Mouse (Mus musculus): ENCODE data around the gene Atp1b2.

Atp1b2 gene

DNA sequence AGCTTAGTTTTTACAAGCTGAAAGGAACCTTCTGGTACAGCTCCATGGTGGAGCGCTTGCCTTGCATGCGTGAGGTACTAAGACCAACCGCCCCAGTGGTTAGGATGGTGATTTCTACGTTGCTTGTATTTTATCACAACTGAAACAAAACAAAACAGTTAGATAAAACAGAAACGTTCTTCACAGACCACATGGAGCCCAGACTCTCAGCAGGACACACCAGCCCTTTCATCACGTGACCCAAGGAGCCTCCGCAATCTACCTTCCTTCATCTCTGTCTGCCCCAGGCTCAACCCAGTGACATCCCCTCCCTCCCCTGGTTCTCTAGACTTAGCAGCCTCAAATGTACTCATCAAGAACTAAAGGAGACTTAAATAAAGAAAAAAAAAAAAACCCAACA is 3.7 kb upstream of the Atp1b2 start:
- intact Hi-C loops (cut with DNase I): no loop called here

DNA sequence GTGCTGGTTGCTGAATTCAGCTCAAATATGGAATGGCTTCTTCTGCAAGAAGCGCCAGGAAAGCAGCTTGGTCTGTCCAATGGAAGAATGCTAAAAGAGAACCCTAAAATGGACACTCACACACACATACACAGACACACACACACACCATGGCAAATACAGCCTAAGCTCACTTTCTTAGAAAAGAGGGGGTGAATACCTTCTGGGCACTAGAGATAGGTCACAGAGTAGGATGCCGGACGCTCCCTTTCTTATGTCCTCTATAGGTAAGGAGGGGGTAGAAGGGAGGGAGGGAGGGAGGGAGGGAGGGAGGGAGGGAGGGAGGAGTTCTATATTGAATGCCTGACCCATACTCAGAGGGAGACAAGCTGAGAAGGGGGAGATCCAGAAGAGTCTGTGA is 2.8 kb upstream of the Atp1b2 start:
- intact Hi-C loops (cut with DNase I): no loop called here

DNA sequence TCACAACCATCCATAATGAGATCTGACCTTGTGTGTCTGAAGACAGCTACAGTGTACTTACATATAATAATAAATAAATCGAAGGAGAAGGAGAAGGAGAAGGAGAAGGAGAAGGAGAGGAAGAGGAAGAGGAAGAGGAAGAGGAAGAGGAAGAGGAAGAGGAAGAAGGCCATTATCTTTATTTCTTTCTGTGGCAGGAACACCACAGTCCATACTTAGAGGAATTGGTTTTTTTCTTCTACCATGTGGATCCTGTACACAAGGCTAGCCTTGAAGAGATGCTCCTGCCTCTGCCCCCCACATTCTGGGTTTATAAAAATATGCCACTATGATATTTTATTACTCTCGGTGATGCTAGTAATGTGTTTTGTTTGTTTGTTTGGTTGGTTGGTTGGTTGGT is 1.1 kb upstream of the Atp1b2 start:
- intact Hi-C loops (cut with DNase I): no loop called here

DNA sequence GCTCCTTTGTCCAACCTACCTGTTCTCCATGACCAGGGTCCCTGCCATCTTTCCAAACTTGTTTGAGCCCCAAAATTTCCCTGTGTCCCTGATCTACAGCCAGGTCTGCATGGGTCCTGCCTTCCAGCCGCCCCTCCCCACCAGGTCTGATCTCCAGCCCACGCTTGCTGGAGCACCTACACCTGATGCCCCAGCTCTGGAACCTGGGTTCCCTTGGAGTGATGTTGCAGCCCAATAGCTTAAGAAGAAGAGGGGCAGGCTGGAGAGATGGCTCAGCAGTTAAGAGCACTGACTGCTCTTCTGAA is 701 bp upstream of the Atp1b2 start:
- intact Hi-C loops (cut with DNase I): no loop called here

DNA sequence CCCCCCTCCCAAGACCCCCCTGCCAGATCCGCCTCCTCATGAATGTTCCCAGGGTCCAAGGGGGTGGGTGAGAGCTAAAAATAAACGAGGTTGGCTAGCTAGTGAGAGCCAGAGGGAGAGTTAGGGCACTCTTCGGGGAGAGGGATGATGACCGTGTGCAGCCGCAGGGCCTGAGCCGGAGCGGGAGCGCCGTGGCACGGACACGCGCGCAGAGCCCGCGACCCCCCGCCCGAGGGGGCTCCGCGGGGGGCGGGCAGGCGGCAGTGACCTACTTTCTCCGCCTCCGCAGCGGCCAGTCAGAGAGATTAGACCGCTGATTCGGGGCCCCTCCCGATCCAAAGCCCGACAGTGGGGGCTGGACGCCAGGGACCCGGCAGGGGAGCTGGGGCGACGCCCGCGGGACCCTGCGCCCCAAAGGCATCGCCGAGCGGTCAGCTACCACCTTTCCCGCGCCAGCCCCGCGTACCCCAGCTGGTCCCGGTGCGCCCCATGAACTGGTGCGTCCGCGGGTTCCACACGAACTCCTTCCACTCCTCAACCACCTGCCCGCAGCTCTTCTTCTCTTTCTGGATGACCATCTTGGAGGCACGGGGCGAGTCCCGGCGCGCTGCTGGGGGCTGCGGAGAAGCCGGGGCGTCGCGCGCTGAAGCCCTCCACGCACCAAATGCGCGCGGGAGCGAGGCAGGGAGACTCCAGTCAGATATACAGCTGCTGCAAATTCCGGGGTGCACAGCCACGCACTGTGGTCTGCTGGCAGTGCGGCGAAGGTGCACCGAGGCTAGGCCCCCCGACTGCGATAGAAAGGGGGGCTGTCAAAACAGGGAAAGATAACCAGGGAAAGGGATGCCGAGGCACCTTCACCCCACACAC is 712 bp downstream of the Atp1b2 start:
- intact Hi-C loops (cut with DNase I): no loop called here

DNA sequence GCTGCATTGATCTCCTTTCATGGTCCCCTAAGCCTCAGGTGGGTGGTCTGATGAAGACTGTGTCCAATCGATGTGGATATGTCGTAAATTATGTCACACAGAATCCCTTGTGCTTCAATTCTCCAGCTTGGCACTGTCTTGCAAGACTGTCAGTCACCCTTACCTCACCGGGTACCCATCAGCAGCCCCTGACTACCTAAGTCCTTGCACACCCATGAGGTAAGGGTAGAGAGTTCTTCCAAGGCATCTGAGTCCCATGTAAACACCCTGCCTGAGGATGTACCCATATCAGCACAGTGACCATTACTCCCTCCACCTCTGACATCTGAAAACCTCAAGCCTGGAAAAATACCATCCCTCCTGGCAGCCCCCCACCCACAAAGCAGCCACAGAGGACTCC is 1.4 kb downstream of the Atp1b2 start:
- intact Hi-C loops (cut with DNase I): no loop called here

DNA sequence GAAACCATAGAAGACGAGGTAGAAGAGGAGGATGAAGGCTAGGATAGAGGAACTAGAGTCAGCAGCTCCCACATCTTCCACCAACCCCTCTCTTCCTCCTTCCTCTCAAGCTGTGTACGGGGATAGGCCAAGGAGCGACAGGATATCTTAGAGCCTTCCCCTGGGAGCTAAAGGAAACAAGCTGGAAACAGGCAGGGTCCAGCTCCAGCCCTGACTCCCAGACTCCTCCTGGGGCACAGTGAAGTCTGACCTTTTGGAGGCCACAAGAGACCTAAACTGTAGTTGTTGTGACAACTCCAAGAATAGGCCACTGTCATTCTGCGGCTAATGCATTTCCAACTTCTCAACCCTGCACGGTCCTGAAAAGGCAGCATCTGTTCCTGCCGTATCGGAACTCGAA is 2.2 kb downstream of the Atp1b2 start:
- intact Hi-C loops (cut with DNase I): no loop called here

DNA sequence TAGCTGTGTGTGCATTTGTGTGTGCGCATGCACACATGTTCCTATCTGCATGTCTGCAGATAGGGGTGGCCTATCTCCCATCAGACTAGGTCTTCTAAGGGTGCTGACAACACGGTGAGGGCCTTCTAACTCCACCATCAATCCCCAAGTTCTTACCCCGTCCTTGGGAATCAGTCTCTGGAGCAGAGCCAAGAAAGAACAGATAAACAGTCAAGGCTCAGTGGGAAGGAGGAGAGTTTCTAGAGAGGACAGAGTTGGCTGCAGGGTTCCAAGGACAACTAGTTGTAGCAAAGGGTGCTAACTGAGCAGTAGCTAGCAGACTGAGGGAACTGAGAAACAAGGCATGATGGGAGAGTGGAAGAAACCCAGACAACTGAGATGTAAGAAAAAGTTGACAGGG is 4.0 kb downstream of the Atp1b2 start:
- intact Hi-C loops (cut with DNase I): no loop called here

DNA sequence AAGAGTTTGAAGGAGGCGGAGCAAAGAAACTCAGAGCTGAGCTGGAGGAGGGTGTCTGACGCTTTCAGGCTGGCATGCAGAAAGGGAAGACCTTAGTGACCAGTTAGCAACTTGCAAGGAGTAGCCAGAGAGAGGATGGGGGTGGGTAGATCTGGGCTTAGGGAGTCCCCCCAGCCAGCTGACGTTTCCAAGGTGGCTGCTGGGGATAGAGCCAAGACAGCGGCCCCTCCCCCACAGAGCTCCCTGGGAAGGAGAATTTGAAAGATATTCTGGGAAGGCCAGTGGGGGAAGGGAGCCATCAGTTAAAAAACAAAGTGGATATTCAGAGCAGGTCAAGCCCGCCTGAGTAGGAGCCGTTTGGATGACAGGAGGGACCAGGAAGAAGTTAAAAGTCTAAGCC is 5.6 kb downstream of the Atp1b2 start:
- intact Hi-C loops (cut with DNase I): no loop called here

DNA sequence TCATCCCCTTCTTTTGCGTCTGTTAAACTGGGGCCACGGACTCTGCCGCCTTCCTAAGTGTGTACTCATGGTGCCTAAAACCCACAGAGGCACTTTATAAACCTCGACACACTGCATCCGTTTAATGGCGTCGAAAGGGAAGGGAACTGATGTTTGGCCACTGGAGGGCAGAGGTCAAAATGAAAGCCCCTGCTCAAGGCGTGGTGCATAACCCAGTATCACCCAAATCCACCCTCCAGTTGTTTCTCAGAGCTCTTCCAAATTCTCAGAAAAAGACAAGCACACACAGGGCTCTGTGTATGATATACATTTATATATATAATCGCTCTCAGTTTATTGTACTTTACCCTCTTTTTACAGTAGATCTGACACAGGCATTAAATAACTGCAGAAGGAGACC is 6.3 kb downstream of the Atp1b2 start:
- intact Hi-C loops (cut with DNase I): no loop called here

DNA sequence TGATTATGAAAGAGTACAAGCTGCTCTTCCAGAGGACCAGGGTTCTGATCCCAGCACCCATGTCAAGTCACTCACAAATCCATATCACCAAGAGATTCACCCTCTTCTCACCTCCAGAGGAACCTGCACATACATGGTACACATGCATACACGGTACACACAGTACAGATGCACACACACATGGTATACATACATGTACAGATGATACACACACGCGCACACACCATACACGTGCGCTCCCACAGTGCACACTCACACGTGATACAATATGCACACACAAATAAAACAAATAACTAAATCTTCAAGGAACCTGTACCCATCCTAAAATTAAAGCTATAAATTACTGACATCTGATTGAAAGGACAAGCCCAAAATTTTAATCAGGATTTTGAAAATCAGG is 10.9 kb downstream of the Atp1b2 start:
- intact Hi-C loops (cut with DNase I): no loop called here

DNA sequence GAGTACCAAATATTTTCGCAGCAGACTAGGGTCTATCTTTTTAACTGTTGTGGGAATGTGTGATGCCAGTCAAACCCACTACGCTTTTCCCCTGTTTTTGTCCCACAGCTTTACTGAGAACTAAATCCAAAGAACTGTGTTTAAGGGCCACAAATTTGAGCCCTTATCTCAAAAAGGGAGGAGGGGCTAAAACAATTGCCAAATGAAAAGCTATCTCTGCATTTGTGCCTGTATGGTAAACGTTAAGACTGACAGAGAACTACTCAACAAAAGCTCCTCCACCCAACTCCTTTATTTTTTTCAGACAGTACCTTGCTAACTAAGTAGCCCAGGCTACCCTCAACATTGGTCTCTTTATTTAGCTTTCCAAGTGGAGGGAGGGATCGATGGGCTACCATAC is 12.9 kb downstream of the Atp1b2 start:
- intact Hi-C loops (cut with DNase I): no loop called here

DNA sequence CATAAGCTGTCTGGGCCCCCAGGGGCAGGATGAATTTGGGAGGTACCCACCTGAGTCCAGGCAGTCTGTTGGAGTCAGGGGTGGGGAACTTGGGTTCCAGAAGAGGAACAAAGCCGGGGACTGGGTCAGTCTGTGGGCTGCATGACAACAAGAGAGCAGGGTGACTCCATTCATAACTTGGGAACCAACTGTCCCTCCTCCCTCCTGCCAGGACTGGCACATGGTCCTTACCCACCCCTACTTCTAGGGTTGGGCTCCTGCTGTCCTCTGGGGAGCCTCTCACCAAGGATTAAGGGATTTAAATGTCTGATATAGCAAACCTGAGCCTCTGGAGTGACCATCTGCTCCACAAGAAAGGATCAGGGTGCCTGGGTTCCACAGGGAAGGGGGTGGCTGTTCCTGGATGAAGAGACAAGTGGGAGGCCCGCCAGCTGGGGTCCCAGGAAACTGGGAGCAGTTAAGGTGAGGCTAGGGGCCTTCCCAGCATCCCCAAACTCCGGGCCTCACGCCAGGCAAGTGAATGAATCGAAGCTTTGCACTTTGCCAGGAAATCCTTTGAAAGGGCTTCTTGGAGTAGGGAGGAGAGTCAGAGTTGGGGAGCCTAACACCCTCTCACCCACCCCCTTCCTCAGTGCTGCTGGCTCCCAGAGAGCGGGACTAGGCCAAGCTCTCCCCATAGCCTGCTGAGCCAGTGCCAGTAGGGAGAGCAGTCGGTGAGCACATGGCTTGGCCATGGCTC is 13.7 kb downstream of the Atp1b2 start:
- intact Hi-C loops (cut with DNase I): no loop called here

DNA sequence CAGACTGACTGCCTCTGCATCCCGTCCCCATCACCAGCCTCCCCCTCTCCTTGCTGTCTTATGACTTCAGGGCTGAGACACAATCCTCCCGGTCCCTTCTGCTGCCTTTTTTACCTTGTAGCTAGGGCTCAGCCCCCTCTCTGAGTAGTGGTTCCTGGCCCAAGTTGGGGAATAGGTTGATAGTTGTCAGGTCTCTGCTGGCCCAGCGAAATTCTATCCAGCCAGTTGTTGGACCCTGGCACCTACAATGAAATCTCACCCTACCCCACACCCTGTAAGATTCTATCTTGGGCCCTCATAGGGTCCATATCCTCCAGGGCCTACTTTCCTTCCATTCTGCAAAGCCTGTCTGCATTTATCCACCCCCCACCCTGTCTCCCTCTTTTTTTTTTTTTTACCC is 14.3 kb downstream of the Atp1b2 start:
- intact Hi-C loops (cut with DNase I): no loop called here

DNA sequence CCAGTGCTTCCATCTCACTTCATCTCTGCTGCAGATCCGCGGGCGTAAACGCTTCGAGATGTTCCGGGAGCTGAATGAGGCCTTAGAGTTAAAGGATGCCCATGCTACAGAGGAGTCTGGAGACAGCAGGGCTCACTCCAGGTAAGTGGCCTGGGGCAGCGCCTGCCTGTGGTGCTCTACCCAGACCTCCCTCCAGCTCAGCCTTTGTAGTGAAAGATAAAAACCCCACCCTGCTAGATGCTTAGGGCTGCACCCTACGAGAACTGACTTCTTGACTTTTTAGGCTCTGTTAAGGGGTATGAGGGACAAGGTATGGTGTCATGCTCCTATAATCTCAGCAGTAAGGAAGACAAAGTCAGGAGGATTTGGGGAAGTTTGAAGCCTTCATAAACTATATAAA is 15.1 kb downstream of the Atp1b2 start:
- intact Hi-C loops (cut with DNase I): no loop called here

DNA sequence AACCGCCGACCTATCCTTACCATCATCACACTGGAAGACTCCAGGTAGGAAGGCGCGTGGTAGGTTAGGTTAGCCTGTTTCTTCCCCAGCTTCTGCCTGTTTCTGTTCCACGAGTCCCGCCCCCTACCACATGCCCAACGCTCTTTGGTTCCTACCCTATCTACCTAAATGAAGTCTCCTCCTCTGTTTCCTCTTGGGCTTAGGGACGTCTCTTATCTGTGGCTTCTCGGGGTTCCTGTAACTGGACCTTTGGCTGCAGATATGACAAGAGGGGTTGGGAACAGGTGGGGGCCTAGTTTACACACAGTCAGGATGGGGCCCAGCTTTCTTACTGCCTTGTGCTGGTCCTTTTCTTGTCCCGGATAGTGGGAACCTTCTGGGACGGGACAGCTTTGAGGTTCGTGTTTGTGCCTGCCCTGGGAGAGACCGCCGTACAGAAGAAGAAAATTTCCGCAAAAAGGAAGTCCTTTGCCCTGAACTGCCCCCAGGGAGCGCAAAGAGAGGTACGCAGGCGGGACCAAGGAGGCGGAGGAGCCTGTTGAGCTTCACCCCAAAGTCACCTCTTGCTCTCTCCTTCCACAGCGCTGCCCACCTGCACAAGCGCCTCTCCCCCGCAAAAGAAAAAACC is 16.4 kb downstream of the Atp1b2 start:
- intact Hi-C loops (cut with DNase I): no loop called here

DNA sequence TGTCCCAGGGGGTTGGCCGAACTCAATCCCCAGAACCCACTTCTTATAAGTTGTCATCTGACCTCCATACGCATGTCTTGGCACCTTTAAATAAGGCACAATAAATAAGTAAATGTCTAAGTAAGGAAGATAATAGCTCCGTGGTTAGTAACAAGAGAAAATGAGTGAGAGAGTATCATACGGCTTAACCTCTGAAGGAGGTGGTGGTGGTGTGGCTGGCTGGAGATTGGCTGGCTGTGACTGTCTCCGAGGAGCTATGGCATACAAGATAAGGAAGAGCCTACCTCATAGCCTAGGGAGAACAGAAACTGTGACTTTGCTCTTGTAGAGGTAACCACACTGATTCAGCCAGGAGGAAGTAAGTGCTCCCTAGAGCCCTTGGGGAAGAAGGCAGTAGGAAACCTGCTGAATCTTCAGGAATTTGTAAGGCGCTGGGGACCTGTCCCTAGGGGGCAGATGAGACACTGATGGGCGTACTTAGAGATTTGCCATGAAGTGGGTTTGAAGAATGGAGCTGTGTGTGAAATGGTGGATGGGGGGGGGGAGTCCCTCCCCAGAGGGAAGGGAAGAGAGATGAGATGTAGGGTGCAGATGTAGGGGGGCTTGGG is 19.9 kb downstream of the Atp1b2 start:
- intact Hi-C loops (cut with DNase I): no loop called here

DNA sequence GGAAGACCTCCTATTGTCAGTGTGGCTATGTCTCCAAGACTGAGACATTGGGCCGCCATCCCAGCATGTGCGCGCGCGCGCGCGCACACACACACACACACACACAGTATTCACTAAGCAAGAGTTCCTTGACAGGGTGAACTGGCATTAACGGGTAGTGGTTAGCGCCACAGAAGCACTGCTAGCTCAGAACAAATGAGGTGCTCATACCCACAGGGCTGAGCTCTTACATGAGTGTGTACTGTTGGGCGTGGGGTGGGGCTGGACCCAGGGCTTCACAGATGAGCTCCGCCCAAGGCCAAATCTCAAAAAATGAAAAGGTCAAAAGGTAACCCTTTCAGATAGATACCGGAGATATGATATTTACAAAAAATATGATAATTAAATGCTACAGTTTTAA is 20.8 kb downstream of the Atp1b2 start:
- intact Hi-C loops (cut with DNase I): no loop called here

DNA sequence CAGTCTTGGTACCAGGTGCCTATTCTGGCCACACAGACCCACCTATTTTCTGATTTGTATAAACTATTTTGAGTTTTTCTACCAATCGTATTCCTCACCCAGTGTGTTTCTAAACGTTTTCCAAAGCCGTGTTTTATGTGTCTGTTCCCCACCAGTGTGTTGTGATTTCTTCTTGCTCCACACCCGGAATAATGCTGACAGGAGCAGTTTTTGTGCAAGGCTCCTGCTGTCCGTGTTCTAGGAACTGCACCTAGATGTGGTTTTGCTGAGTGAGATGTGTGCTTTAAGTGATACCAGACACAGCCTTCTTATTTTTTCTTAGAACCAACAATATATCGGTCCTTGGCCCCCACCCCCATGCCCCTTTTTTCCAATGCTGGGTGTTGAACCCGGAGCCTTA is 21.7 kb downstream of the Atp1b2 start:
- intact Hi-C loops (cut with DNase I): no loop called here

DNA sequence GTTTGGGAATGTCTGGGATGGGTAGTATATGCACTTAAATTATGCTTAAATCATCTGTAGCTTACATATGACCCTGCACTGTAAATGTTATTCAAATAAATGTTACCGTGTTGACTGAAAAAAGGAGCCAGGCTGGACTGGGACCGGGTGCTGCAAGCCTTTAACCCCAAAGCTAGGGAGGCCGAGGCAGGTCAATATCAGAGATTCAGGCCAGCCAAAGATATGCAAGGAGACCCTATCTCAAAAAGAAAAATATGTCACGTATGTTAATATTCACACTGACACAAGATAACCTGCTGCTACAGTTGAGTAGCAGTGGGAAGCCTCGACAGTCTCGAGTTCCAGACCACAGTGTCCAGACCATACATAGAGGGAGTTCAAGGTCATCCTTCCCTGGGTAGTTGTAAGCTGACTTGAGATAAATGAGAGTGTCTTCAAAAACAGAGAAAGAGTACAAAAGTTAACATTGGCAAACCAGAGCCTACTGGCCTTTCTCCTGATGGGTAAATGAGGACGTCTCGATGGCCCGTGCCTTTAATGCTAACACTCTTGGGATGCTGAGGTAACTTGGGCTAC is 23.4 kb downstream of the Atp1b2 start:
- intact Hi-C loops (cut with DNase I): no loop called here

DNA sequence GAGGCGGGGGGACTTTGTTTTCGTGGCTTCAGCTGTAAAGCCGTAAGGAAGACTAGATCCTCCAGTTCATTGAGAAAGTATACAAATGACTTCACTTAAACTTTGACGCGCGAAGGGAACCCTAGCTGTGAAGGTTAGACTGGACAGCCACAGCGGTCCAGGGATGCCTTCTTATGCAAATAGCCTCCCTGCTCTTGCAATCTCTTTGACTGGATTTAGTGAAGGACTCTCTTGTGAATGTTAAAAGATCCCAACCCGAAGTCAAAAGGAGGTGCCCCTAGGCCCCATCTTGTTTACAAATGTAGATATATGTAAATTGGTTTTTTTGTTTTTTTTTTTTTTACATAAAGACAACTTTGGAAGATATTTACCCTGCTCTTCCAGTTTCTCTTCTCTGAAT is 23.9 kb downstream of the Atp1b2 start:
- intact Hi-C loops (cut with DNase I): no loop called here

DNA sequence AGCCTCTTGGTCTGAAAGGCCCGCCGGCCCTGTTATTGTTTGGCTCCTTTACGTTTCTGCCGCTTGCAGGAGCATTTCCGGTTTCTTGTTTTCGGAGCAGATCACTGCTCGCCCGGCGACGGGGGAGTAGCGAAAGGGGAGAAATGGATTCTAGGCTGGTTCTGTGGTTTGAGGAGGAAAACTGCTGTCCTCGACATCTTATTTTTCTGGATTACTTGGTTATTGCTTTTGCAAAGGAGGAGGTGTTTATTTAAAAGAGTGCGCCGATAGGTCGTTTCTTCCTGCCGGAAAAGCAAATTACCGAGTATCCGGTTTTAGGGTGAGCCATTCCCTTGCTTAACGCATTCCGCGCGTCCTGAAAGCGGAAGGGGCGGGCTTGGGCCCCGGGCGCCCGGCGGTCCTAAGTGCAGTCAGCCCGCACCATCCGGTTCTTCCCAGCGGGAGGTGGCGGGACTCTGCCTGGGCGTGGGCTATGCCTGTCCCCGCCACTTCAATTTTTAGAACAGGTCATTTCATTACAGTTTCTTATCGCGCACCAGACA is 24.5 kb downstream of the Atp1b2 start:
- intact Hi-C loops (cut with DNase I): no loop called here
